Mouse (Mus musculus) MEL (cell line): ENCODE measurements around the gene Opcml. TPM values are rescaled to one million over a fixed set of nuclear protein-coding genes. Genes with fewer than 3 reads are reported as not detected.

Experiments
- DNase-seq: peaks from one replicate; pipeline ENCODE4 v3.0.0; 2011; ENCODE audit warnings: low read depth, low spot score
- H3K27ac ChIP-seq: 2 replicates; pipeline ENCODE4 v1.5.1; 2012; ENCODE audit warnings: low read depth, mild to moderate bottlenecking, control low read depth, low read length, moderate library complexity; ENCODE audit not compliant: control insufficient read depth
- H3K27me3 ChIP-seq, 2 experiments: fragments of 150-350 bp in 1 of 2; sonication (generic) in 1 of 2; 2 replicates each; pipeline ENCODE4 v1.6.1; 2012; ENCODE audit warnings: low read length in 2 of 2, mild to moderate bottlenecking in 2 of 2, improper control_type of control experiment in 1 of 2, moderate library complexity in 1 of 2; ENCODE audit not compliant: insufficient read depth in 2 of 2, control insufficient read depth in 1 of 2
- H3K36me3 ChIP-seq, 2 experiments: 2 replicates each; pipeline ENCODE4 v1.6.1; 2012 to 2014; ENCODE audit warnings: low read length in 2 of 2, improper control_type of control experiment in 1 of 2, inconsistent platforms in 1 of 2, mild to moderate bottlenecking in 1 of 2; ENCODE audit not compliant: insufficient read depth in 2 of 2, control insufficient read depth in 1 of 2
- H3K4me1 ChIP-seq, 2 experiments: fragments of 150-350 bp in 1 of 2; sonication (generic) in 1 of 2; 2 replicates each; pipeline ENCODE4 v1.6.1; 2012; ENCODE audit warnings: low read length in 2 of 2, improper control_type of control experiment in 1 of 2, mild to moderate bottlenecking in 1 of 2; ENCODE audit not compliant: insufficient read depth in 2 of 2, control insufficient read depth in 1 of 2
- H3K4me3 ChIP-seq, 2 experiments: fragments of 150-350 bp in 1 of 2; sonication (generic) in 1 of 2; 2 replicates each; pipeline ENCODE4 v1.5.1; 2012; ENCODE audit warnings: low read depth in 2 of 2, low read length in 2 of 2, mild to moderate bottlenecking in 2 of 2, moderate library complexity in 2 of 2, control low read depth in 1 of 2, improper control_type of control experiment in 1 of 2; ENCODE audit not compliant: control insufficient read depth in 1 of 2, insufficient read depth in 1 of 2
- H3K79me2 ChIP-seq: 2 replicates; pipeline ENCODE4 v1.6.1; 2012; ENCODE audit warnings: mild to moderate bottlenecking, low read length, moderate library complexity; ENCODE audit not compliant: control insufficient read depth, poor library complexity, insufficient read depth
- H3K9ac ChIP-seq: 2 replicates; pipeline ENCODE4 v1.6.1; 2012; ENCODE audit warnings: low read depth, mild to moderate bottlenecking, control low read depth, low read length, moderate library complexity; ENCODE audit not compliant: control insufficient read depth, poor library complexity, severe bottlenecking
- H3K9me3 ChIP-seq: fragments of 150-350 bp; sonication (generic); replicated peaks from 2 replicates; pipeline ENCODE4 v1.6.1; 2012; ENCODE audit warnings: mild to moderate bottlenecking, low read length, improper control_type of control experiment, moderate library complexity; ENCODE audit not compliant: insufficient read depth
- BHLHE40 ChIP-seq: IDR thresholded peaks from 2 replicates; pipeline ENCODE4 v1.6.1; 2012; ENCODE audit warnings: low read depth, mild to moderate bottlenecking, inconsistent platforms, low read length, improper control_type of control experiment, borderline replicate concordance
- MAX ChIP-seq: IDR thresholded peaks from 2 replicates; pipeline ENCODE4 v1.6.1; 2011; ENCODE audit warnings: low read length, improper control_type of control experiment
- MEF2A ChIP-seq: IDR thresholded peaks from 2 replicates; pipeline ENCODE4 v1.6.1; 2014; ENCODE audit warnings: low read depth, mild to moderate bottlenecking, inconsistent platforms, low read length, improper control_type of control experiment; ENCODE audit not compliant: poor library complexity, insufficient replicate concordance, severe bottlenecking; ENCODE audit errors: extremely low read depth
- MYB ChIP-seq: IDR thresholded peaks from 2 replicates; pipeline ENCODE4 v1.6.1; 2011; ENCODE audit warnings: mild to moderate bottlenecking, low read depth, low read length, improper control_type of control experiment
- POLR2A ChIP-seq, 2 experiments: IDR thresholded peaks; 2 replicates each; pipeline ENCODE4 v1.6.1; 2011 to 2012; ENCODE audit warnings: low read length in 2 of 2, mild to moderate bottlenecking in 2 of 2, control low read depth in 1 of 2, improper control_type of control experiment in 1 of 2, low read depth in 1 of 2, moderate library complexity in 1 of 2; ENCODE audit not compliant: control insufficient read depth in 1 of 2, insufficient read depth in 1 of 2, poor library complexity in 1 of 2
- POLR2AphosphoS5 ChIP-seq: IDR thresholded peaks from 2 replicates; pipeline ENCODE4 v1.6.1; 2012; ENCODE audit warnings: low read depth, borderline replicate concordance, mild to moderate bottlenecking, inconsistent platforms, low read length, moderate library complexity, mixed read lengths
- RCOR1 ChIP-seq: IDR thresholded peaks from 2 replicates; pipeline ENCODE4 v1.6.1; 2012; ENCODE audit warnings: low read depth, mild to moderate bottlenecking, inconsistent platforms, low read length, improper control_type of control experiment
- TCF12 ChIP-seq: IDR thresholded peaks from 2 replicates; pipeline ENCODE4 v1.6.1; 2014; ENCODE audit warnings: low read depth, mild to moderate bottlenecking, inconsistent platforms, low read length, improper control_type of control experiment, moderate library complexity
- UBTF ChIP-seq: IDR thresholded peaks from 2 replicates; pipeline ENCODE4 v1.6.1; 2012; ENCODE audit warnings: low read depth, mild to moderate bottlenecking, inconsistent platforms, low read length, improper control_type of control experiment, moderate library complexity, borderline replicate concordance; ENCODE audit not compliant: insufficient read depth
- USF2 ChIP-seq, 2 experiments: IDR thresholded peaks; 2 replicates each; pipeline ENCODE4 v1.6.1; 2011 to 2012; ENCODE audit warnings: improper control_type of control experiment in 2 of 2, low read length in 2 of 2, borderline replicate concordance in 1 of 2, inconsistent platforms in 1 of 2, low read depth in 1 of 2, mild to moderate bottlenecking in 1 of 2; ENCODE audit not compliant: insufficient read depth in 1 of 2
- ZKSCAN1 ChIP-seq: IDR thresholded peaks from 2 replicates; pipeline ENCODE4 v1.6.1; 2012; ENCODE audit warnings: low read depth, mild to moderate bottlenecking, inconsistent platforms, low read length, improper control_type of control experiment, moderate library complexity
- ZMIZ1 ChIP-seq: IDR thresholded peaks from 2 replicates; pipeline ENCODE4 v1.6.1; 2012; ENCODE audit warnings: low read depth, mild to moderate bottlenecking, inconsistent platforms, low read length, improper control_type of control experiment, moderate library complexity
- polyA plus RNA-seq, 2 experiments: library from polyadenylated mRNA; stranded (reverse) in 1 of 2; unstranded in 1 of 2; fragments of >175 nt in 1 of 2; fragments of >200 nt in 1 of 2; gene quantifications; 2 replicates each; pipeline versions ENCODE4 v1.2.1 to v1.2.4; 2012; ENCODE audit warnings: low replicate concordance in 2 of 2, low read depth in 1 of 2; ENCODE audit not compliant: insufficient read length in 2 of 2, insufficient read depth in 1 of 2, missing spikeins in 1 of 2
- total RNA-seq: library from RNA; depleted of rRNA; stranded (reverse); fragments of 300-350 nt; gene quantifications from 2 replicates; pipeline ENCODE4 v1.2.3, GENCODE M21; 2012

Gene Opcml
- total and polyA plus RNA-seq, 3 experiments, result not detected

- H3K36me3 ChIP-seq, result no peaks in the 10 kb centered on the region
- H3K79me2 ChIP-seq, result no peaks in the 10 kb centered on the region
- H3K27ac ChIP-seq, result no peak overlapping the region
- H3K27me3 ChIP-seq, result no peaks in the 10 kb centered on the region
- H3K9ac ChIP-seq, result no peak overlapping the region
- no peak overlapping the region for H3K4me3 ChIP-seq
- H3K4me1 ChIP-seq, result no peaks in the 10 kb centered on the region
- H3K9me3 ChIP-seq, result no peaks in the 10 kb centered on the region
- no peak for TF ChIP-seq USF2 (IDR thresholded peaks at IDR 0.05; ENCODE audit: borderline replicate concordance in 1 of 2, insufficient read depth in 1 of 2, low read depth in 1 of 2, low read length in 2 of 2)
- no peak for TF ChIP-seq ZKSCAN1
- TF ChIP-seq BHLHE40, result no peak
- no peak for TF ChIP-seq RCOR1
- no peak for DNase-seq
Measured at GRCm38 (mm10) chr9:28548189-28548588, 757.6 kb downstream of the Opcml start.

- Histone ChIP-seq H3K27me3 (no peaks in the 10 kb centered on the region), H3K9ac (no peak overlapping the region), H3K27ac (no peak overlapping the region), H3K4me3 (no peak overlapping the region), H3K36me3 (no peaks in the 10 kb centered on the region), H3K4me1 (no peaks in the 10 kb centered on the region), H3K9me3 (no peaks in the 10 kb centered on the region), H3K79me2 (no peaks in the 10 kb centered on the region)
- no peak for DNase-seq
- no peak for TF ChIP-seq ZMIZ1
- no peak for TF ChIP-seq UBTF
- TF ChIP-seq MAX, result no peak
- TF ChIP-seq POLR2A (IDR thresholded peaks at IDR 0.05; ENCODE audit: control insufficient read depth in 1 of 2, insufficient read depth in 1 of 2, low read depth in 1 of 2, low read length in 2 of 2, poor library complexity in 1 of 2), result no peak
- no peak for TF ChIP-seq TCF12
- no peak for TF ChIP-seq MEF2A
Measured at GRCm38 (mm10) chr9:28552387-28553182, 762.0 kb downstream of the Opcml start.

GRCm38 (mm10) chr9:28558628-28559027 lies 768.1 kb downstream of the Opcml start:
- Histone ChIP-seq H3K9ac (no peak overlapping the region), H3K79me2 (no peaks in the 10 kb centered on the region), H3K9me3 (no peaks in the 10 kb centered on the region), H3K4me3 (no peak overlapping the region), H3K27me3 (no peaks in the 10 kb centered on the region), H3K36me3 (no peaks in the 10 kb centered on the region), H3K27ac (no peak overlapping the region), H3K4me1 (no peaks in the 10 kb centered on the region)
- DNase-seq, result no peak
- TF ChIP-seq MYB (no peak), USF2 (IDR thresholded peaks at IDR 0.05; ENCODE audit: borderline replicate concordance in 1 of 2, insufficient read depth in 1 of 2, low read depth in 1 of 2, low read length in 2 of 2) (no peak), POLR2AphosphoS5 (no peak)
- TF ChIP-seq, all 39 proteins: peak for 0
